Mouse (Mus musculus) hindbrain, embryonic 14.5 days (tissue): ENCODE data around the gene AI481877. TPM values are rescaled to one million over a fixed set of nuclear protein-coding genes. Genes with fewer than 3 reads are reported as not detected.

Experiments
- ATAC-seq: fragments of 200-750 bp; cut with Nextera tagmentation; 2 replicates; pipeline ENCODE4 v1.8.0; 2017; ENCODE audit warnings: moderate number of reproducible peaks, mild to moderate bottlenecking, moderate TSS enrichment, moderate library complexity; ENCODE audit not compliant: low FRiP score
- DNase-seq: peaks from one replicate; pipeline ENCODE4 v3.0.0-alpha.2; 2015; ENCODE audit warnings: low spot score
- H3K27ac ChIP-seq: fragments of 300-500 bp; sonication (generic); 2 replicates; pipeline ENCODE4 v1.5.1; 2014; ENCODE audit warnings: mild to moderate bottlenecking, moderate library complexity
- H3K27me3 ChIP-seq: fragments of 300-500 bp; sonication (generic); 2 replicates; pipeline ENCODE4 v1.6.1; 2014; ENCODE audit warnings: mild to moderate bottlenecking, low read length, mixed read lengths; ENCODE audit not compliant: control insufficient read depth, insufficient read depth
- H3K36me3 ChIP-seq: fragments of 300-500 bp; sonication (generic); replicated peaks from 2 replicates; pipeline ENCODE4 v1.6.1; 2014; ENCODE audit not compliant: control insufficient read depth, insufficient read depth
- H3K4me1 ChIP-seq: fragments of 300-500 bp; sonication (generic); replicated peaks from 2 replicates; pipeline ENCODE4 v1.6.1; 2014; ENCODE audit warnings: antibody characterized with exemption, low read length, mixed read lengths; ENCODE audit not compliant: control insufficient read depth, insufficient read depth
- H3K4me2 ChIP-seq: fragments of 300-500 bp; sonication (generic); replicated peaks from 2 replicates; pipeline ENCODE4 v1.6.1; 2014; ENCODE audit warnings: mild to moderate bottlenecking, moderate library complexity
- H3K4me3 ChIP-seq: fragments of 300-500 bp; sonication (generic); replicated peaks from 2 replicates; pipeline ENCODE4 v1.5.1; 2014; ENCODE audit warnings: mild to moderate bottlenecking, low read length
- H3K9ac ChIP-seq: fragments of 300-500 bp; sonication (generic); 2 replicates; pipeline ENCODE4 v1.6.1; 2014
- H3K9me3 ChIP-seq: fragments of 300-500 bp; sonication (generic); 2 replicates; pipeline ENCODE4 v1.6.1; 2016; ENCODE audit warnings: low read length; ENCODE audit not compliant: control insufficient read depth
- WGBS: fragments of 180-500 bp; shearing (Covaris S2); extraction: QIAGEN DNeasy Blood & Tissue Kit; methylation state at CpG from one replicate; pipeline ENCODE4 v1.1.7; 2014; 5-methylcytosine and 5-hydroxymethylcytosine counted together
- polyA plus RNA-seq: library from polyadenylated mRNA; unstranded; fragments of >200 nt; fragmentation: Nextera tagmentation; extraction: Ambion mirVana; gene quantifications from 2 replicates; pipeline ENCODE4 v1.2.1, GENCODE M21; 2014

Gene AI481877
- polyA plus RNA-seq, 1 experiment from 2014 or later = not detected

DNA sequence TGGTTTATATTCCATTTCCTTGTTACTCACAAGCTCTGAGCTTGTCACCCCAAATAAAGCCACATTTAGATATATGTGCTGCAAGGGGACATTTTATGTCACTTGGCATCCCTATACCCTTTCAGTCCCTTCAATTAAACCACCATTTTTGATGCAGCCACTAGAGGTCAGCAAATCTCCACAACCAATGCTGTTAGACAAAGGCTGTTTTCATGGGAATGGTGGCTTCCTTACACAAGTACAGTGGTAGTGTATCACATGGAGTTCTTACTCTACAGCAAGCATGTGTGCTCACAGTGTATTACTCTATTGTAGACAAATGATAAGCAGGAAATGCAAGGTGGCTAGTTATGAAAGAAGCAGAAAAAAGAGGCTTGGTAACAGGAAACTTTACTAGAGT lies 42.4 kb downstream of the AI481877 start:
- Histone ChIP-seq H3K4me1 (no peaks in the 10 kb centered on the region), H3K4me3 (no peak overlapping the region), H3K27ac (no peak overlapping the region), H3K27me3 (no peaks in the 10 kb centered on the region; the same call in 1 of the 2 replicates), H3K9me3 (no peaks in the 10 kb centered on the region), H3K4me2 (no peak overlapping the region), H3K9ac (no peak overlapping the region), H3K36me3 (no peaks in the 10 kb centered on the region)
- ATAC-seq (peak; percentile 93), DNase-seq (peak; percentile 97)

DNA sequence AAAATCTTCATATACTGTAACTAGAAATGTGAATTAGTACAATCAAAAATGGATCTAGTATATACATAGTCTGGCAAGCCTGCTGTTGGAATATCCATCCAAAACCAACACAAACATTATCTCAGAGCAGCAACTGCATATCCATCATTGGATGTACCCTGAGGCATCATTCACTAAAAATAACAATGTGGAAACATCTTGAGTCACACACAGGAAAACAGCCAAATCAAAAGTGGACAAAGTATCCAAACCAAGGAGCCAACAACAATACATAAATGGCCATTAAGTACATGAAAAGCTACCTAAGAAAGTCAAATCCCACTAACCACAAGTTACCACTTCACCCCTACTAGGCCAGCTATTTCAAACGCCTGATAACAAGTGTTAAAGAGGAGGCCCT lies 49.4 kb downstream of the AI481877 start:
- H3K27me3 ChIP-seq = no peaks in the 10 kb centered on the region
- H3K9me3 ChIP-seq = no peaks in the 10 kb centered on the region
- no peak overlapping the region for H3K27ac ChIP-seq
- no peaks in the 10 kb centered on the region for H3K4me1 ChIP-seq
- no peak for ATAC-seq
- H3K36me3 ChIP-seq = no peaks in the 10 kb centered on the region
- DNase-seq = no peak
- H3K4me2 ChIP-seq = no peak overlapping the region
- no peak overlapping the region for H3K9ac ChIP-seq
- 67% methylated on average over 1 of the region's 1 CpGs for WGBS
- no peak overlapping the region for H3K4me3 ChIP-seq

DNA sequence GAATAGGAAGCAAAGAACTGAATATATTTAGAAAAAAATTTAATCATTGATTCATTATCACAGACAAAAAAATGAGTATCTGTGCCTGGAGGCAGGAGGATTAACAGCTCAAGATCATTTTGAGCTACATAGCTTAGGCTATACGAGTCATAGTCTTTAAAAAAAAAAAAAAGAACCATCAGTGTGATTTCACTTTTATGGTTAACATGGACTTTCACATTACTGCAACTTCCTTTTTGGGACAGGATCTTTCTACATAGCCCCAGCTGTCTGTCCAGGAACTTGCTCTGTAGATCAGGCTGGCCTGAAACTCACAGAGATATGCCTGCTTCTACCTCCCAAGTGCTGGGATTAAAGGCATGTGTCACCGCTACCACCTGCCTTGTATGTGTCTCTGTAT lies 55.4 kb downstream of the AI481877 start:
- H3K9me3 ChIP-seq = no peaks in the 10 kb centered on the region
- no peaks in the 10 kb centered on the region for H3K4me1 ChIP-seq
- no peak overlapping the region for H3K4me3 ChIP-seq
- ATAC-seq (no peak), DNase-seq (no peak)
- H3K36me3 ChIP-seq = no peaks in the 10 kb centered on the region
- H3K4me2 ChIP-seq = no peak overlapping the region
- WGBS = 88% methylated on average over 2 of the region's 2 CpGs
- no peak overlapping the region for H3K27ac ChIP-seq
- no peak overlapping the region for H3K9ac ChIP-seq
- no peaks in the 10 kb centered on the region for H3K27me3 ChIP-seq

DNA sequence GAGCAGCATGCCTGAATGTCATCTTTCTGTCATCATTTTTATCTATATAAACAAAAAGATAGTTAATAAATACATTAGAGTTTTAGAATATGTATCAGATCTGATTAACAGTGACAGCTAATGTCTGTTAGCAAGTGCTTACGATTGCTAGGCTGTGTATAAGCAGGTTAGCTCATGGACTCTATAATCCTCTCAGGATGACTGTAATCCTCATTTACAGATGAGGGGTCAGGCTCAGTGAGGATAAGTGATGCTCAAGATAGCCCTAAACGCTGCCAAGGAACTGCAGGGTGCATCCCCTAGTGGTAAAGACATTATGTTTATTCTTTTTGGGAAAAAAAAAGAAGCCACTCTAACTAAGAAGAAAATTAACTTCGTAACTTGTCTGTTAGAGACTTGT lies 69.5 kb downstream of the AI481877 start:
- H3K27ac ChIP-seq = no peak overlapping the region
- no peak overlapping the region for H3K9ac ChIP-seq
- no peaks in the 10 kb centered on the region for H3K9me3 ChIP-seq
- no peak for ATAC-seq
- DNase-seq = no peak
- H3K4me2 ChIP-seq = no peak overlapping the region
- no peaks in the 10 kb centered on the region for H3K4me1 ChIP-seq
- WGBS = 56% methylated on average over 3 of the region's 3 CpGs
- no peaks in the 10 kb centered on the region for H3K36me3 ChIP-seq
- no peaks in the 10 kb centered on the region for H3K27me3 ChIP-seq
- H3K4me3 ChIP-seq = no peak overlapping the region

DNA sequence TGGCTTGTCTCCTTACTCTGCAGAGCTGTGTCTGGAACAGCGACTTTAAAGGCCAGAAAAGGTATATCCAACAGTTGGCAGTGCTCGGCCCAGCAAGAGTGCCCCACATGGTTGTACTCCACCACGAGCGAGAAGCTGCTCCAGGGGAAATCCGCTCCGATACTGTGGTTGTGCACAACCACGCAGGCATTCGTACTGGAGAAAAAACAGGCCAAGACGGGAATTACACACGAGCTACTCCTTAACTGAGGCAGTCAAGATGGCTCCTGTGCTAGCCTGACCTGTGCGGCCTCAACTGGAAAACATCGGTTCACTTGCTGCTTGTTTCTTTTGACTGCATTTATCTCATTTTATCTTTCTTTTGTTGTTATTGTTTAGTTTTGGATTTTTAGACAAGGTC lies 76.3 kb downstream of the AI481877 start:
- H3K4me1 ChIP-seq = no peaks in the 10 kb centered on the region
- no peak overlapping the region for H3K9ac ChIP-seq
- no peak overlapping the region for H3K27ac ChIP-seq
- no peak overlapping the region for H3K4me3 ChIP-seq
- no peaks in the 10 kb centered on the region for H3K27me3 ChIP-seq
- 65% methylated on average over 12 of the region's 12 CpGs for WGBS
- no peaks in the 10 kb centered on the region for H3K36me3 ChIP-seq
- no peak overlapping the region for H3K4me2 ChIP-seq
- DNase-seq (no peak), ATAC-seq (no peak)
- H3K9me3 ChIP-seq = no peaks in the 10 kb centered on the region

DNA sequence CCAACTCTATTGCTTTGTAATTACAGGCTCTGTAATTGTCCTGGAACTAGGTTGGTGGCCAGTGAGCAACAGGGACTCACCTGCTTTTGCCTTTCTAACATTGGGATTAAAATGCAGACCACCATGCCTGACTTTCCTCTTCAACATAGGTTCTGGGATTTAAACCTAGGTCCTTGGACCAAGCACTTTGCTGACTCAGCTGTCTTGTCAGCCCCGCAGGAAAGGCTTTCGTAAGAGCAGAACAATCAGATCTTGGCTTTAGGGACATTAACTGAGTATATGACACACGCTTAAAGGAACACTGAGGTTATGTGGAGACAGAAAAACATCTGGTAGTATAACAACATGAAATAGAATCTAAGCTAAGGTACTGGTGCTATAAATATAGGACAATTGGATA lies 80.9 kb downstream of the AI481877 start:
- H3K4me1 ChIP-seq = no peaks in the 10 kb centered on the region
- no peak overlapping the region for H3K4me3 ChIP-seq
- H3K27me3 ChIP-seq = no peaks in the 10 kb centered on the region
- DNase-seq (no peak), ATAC-seq (no peak)
- no peak overlapping the region for H3K9ac ChIP-seq
- H3K27ac ChIP-seq = no peak overlapping the region
- H3K9me3 ChIP-seq = no peaks in the 10 kb centered on the region
- 79% methylated on average over 3 of the region's 3 CpGs for WGBS
- H3K36me3 ChIP-seq = no peaks in the 10 kb centered on the region
- H3K4me2 ChIP-seq = no peak overlapping the region

DNA sequence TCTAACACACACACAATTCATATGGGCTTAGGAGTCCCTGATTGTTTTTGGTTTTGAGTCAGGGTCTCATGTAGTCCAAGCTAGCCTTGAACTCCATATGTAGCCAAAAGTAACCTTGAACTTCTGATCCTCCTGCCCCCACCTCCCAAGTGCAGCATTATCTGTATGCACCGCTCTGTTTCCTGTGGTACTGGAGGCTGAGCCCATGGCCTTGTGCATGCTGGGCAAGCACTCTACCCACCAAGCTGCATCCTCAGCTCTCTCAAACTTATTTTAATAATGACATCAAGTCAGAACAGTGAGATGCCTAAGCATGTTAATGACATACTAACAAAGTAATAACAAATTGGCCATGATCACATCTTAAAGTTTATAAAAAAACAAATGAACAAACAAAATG lies 87.7 kb downstream of the AI481877 start:
- Histone ChIP-seq H3K9ac (no peak overlapping the region), H3K27me3 (no peaks in the 10 kb centered on the region), H3K4me3 (no peak overlapping the region), H3K9me3 (no peaks in the 10 kb centered on the region), H3K4me1 (no peaks in the 10 kb centered on the region), H3K27ac (no peak overlapping the region), H3K36me3 (no peaks in the 10 kb centered on the region), H3K4me2 (no peak overlapping the region)
- ATAC-seq (no peak), DNase-seq (no peak)
- 87% methylated on average over 1 of the region's 1 CpGs for WGBS

DNA sequence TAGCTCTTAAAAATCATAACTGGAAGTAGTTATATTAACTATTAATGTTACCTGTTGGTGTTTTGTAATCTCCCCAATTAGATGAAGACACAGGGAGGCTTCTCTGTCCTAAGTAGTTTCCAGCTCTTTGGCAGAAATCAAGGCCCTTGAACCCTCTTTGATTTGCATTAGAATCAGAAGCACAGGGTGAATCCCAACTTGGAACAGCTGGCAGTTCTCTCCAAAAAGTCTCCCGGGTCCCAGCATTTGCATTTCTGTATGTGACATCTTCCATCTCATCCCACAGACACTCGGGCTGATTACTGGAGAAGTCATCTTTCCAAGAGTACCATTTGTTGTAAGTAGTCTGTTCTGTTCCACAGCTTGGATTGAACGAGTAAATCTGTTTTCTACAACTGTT lies 91.6 kb downstream of the AI481877 start:
- Histone ChIP-seq H3K9me3 (no peaks in the 10 kb centered on the region), H3K27ac (no peak overlapping the region), H3K27me3 (no peaks in the 10 kb centered on the region), H3K4me3 (no peak overlapping the region), H3K4me2 (no peak overlapping the region), H3K36me3 (no peaks in the 10 kb centered on the region; the same call in 1 of the 2 replicates), H3K4me1 (no peaks in the 10 kb centered on the region), H3K9ac (no peak overlapping the region)
- WGBS = 17% methylated on average over 3 of the region's 3 CpGs
- ATAC-seq = no peak
- DNase-seq = no peak

DNA sequence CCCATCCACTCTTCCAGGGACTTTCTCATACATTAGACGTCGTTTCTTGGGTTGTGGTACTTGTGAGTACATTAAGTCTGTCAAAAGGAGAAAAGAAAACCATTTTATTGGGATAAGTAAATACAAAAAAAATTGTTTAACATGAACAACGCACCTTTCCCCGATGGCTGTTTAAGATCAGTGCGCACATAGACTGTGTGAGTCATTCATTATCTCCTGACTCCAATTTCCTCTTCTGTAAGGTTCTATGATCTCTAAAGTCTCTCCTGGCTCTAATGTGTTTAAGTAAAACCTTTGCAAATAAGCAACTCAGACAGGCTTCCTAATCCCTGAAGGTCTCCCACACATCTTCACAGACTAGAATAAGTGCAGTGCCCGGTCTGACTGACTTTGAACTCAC lies 94.9 kb downstream of the AI481877 start:
- no peaks in the 10 kb centered on the region for H3K27me3 ChIP-seq
- no peak for ATAC-seq
- H3K36me3 ChIP-seq = peaks cover 27% of the 10 kb centered on the region
- H3K4me3 ChIP-seq = no peak overlapping the region
- no peak overlapping the region for H3K4me2 ChIP-seq
- no peaks in the 10 kb centered on the region for H3K9me3 ChIP-seq
- H3K4me1 ChIP-seq = no peaks in the 10 kb centered on the region
- H3K9ac ChIP-seq = no peak overlapping the region
- WGBS = 91% methylated on average over 6 of the region's 6 CpGs
- DNase-seq = no peak
- no peak overlapping the region for H3K27ac ChIP-seq

DNA sequence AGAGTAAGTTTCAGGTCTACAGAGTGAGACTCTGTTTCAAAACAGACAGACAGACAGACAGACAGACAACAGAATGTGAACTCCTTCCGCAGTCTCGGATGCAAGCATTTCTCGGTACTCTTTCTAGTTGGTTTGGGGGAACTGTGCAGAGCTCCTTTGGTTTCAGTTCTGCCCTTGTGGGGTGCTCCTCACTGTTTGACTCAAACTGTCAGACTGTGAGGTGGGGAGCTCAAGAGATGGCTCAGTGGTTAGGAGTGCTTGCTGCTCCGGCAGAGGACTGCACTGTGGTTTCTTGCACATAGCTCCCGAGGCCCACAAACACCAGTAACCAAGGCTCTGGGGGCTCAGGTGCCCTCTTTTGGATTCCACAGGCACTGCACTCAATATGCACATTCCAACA lies 95.7 kb downstream of the AI481877 start:
- no peak for ATAC-seq
- Histone ChIP-seq H3K4me1 (no peaks in the 10 kb centered on the region), H3K4me3 (no peak overlapping the region), H3K27me3 (no peaks in the 10 kb centered on the region), H3K4me2 (no peak overlapping the region), H3K9me3 (no peaks in the 10 kb centered on the region), H3K9ac (no peak overlapping the region), H3K36me3 (peaks cover 27% of the 10 kb centered on the region), H3K27ac (no peak overlapping the region)
- 95% methylated on average over 5 of the region's 5 CpGs for WGBS
- no peak for DNase-seq
